Mouse (Mus musculus) left cerebral cortex, postnatal 14 days (tissue): ENCODE measurements around the gene Slc35c2. TPM values are rescaled to one million over a fixed set of nuclear protein-coding genes. Genes with fewer than 3 reads are reported as not detected.

Experiments used
- DNase-seq, 2 experiments: peaks; one replicate each; pipeline ENCODE4 v3.0.0; 2021 to 2022; ENCODE audit warnings: low spot score in 2 of 2, mixed read lengths in 1 of 2
- intact Hi-C: fragments of 180-260 bp; cut with DNase I; formaldehyde crosslinking; loops from one replicate; pipeline ENCODE4 v1.15.1; 2025
- total RNA-seq, 2 experiments: library from RNA; stranded (reverse); gene quantifications; 2 replicates each; pipeline ENCODE4 v1.2.3; 2021

The Slc35c2 gene
- total RNA-seq, 2 experiments from 2014 or later = 52.1 to 55.1 TPM

DNA sequence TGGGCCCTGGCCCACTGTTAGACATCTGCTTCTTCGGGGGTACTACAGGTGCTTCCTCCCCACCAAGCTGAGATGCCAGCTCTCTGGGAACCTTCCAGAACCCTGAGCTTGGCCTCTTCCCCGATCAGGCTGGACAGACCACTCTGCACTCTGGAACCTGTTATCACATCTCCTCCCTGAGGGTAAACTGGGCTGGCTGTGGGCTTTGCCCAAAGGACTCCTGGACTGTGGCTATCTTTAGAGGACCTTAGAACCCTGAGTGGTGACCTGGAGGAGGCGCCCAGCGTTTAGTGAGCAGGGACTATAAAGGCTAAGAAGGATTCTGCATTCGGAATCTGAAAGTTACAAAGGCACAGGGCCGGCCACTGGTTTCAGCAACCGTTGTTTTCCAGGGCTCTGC, 3.3 kb downstream of the Slc35c2 start:
- no peak for DNase-seq
- intact Hi-C loops = loop anchor here (10.0 kb wide), 1 partner anchor 320 kb away; the partner anchor contains the start of gene Slc12a5

DNA sequence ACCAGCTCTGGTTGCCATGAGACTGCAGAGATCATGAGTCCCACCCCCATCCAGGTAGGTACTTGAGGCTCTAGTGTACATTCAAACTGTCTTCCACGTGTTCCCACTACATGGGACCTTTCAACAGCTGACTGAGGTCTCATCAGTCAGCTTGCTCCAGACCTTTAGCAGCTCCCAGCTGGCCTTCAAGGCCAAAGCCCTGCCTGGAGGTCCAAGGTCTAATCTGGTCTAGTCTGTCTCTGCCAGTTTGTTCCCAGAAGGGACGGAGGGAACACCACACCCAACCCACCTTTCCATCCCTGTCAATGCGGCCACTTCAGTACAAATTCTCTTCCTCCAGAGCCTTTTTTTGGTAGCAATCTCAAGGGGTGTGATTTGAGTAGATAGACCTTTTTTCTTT, 4.0 kb downstream of the Slc35c2 start:
- no peak for DNase-seq
- intact Hi-C loops = loop anchor here (10.0 kb wide), 1 partner anchor 319 kb away; the partner anchor contains the start of gene Slc12a5

DNA sequence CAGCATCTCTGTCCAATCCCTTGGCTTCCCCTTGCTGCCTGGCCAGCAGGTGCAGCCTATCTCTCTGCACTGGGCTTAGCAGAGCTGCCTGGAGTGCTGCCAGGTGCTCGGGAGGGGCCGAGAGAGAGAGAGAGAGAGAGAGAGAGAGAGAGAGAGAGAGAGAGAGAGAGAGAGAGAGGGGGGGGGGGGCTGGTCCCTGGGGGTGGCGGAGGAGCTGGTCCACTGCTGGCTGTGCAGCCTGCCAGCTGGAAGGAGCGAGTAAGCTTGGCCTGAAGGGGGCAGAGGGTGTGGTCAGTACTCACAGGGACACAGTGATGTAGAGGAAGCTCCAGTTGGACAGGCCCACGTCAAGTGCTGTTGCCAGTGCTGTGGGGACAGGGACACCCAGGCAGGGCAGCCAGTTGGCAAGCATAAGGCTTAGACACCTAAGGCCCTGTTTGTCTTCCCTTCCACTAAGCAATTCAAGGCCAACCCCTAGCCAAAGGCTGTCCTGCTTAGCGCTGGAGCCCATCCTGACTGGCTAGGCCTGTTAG, 5.8 kb downstream of the Slc35c2 start:
- no peak for DNase-seq
- intact Hi-C loops = loop anchor here (10.0 kb wide), 1 partner anchor 317 kb away; the partner anchor contains the start of gene Slc12a5

DNA sequence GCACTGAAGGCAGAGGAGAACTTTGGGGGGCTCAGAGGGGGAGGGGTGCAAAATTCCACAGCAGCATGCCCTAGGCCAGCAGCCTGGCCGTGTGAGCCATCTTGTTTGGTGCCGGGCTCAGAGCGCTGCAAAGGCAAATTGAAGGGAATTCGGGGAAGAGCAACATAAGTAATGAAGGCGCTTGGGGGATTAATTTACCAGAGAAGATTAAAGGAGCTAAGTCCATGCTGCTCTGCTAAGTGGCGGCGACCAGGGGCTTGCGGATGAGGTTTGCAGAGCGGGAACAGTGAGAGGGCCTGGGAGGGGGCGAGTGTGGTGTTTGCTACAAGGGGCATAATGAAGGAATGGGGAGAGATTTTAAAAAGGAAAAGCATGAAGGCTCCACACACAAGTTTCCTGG, 8.3 kb downstream of the Slc35c2 start:
- intact Hi-C loops = loop anchor here (5.0 kb wide), 1 partner anchor 47 kb away; the partner anchor contains the start of gene Cdh22
- no peak for DNase-seq

DNA sequence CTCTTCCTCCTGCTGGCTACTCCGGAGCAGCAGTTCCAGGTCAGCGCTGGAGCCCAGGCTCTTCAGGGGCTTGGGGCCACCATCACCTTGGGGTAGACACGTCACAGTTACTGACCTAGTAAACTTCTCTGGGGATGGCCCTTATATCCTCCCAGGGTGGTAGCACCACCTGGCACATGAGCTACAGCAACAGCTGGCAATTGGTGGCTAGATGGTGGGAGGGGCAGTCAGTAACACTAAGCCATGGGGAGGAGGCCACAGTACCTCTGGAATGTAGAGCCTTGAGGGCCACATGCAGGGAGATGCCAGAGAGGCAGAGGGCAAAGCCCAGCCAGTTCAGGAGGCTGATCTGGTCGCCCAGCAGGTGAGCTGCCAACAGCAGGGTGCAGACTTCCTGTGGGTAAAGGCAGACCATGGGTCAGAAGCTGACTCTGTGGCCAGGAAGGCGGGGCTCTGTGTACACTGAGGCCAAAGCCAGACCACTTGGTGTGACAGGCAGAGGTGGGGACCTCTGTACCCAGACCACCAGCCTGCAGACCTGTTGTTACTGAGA, 10.4 kb downstream of the Slc35c2 start:
- no peak for DNase-seq
- intact Hi-C loops = loop anchor here (2.0 to 5.0 kb wide), 2 partner anchors 45 to 202 kb away; partner anchors contain the start of gene Cdh22

DNA sequence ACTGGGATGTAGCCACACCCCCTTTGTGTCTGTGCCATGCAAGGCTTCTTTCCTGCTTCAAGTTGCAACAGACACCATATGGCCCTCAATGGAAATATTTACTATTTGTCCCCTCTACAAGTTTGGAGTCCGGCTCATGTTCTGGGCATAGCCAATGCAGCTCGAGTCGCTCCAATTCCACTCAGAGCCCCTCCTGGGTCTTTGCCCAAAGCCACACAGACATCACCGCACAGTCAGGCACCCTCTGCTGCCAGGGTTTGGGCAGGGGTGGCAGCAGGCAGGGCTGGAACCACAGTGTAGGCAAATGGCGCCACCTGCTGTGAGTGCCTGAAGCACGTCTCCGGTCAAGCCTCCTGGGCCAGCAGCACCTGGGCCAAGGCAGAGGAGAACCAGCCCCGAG, 11.8 kb downstream of the Slc35c2 start:
- intact Hi-C loops = loop anchor here (2.0 to 5.0 kb wide), 2 partner anchors 44 to 201 kb away; partner anchors contain the start of gene Cdh22
- peak; percentile 78 to 83 for DNase-seq

DNA sequence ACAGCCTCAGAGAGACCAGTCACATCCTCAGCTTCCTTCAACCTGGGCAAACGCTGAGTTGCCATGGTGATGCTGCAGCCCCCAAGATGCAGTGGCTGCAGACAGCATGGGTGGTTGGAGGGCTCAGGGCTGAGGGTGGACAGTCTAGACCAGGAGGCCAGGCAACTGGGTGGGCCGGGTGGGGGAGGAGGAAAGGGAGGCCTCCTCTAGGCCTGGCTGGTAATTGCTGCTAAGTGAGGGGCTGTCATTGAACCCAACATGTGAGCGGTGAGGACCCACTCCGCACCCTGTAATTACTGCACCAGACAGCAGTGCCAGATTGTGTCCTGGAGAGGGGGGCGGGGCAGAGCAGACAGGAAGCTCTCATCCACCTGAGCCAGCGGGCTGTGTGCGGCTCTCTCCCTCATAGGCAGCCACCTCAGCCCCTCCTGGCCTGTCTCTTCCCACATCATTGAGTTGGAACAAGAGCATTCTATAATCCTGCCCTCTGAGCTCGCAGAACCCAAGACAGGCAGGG, 12.5 kb downstream of the Slc35c2 start:
- intact Hi-C loops = loop anchor here (5.0 kb wide), 1 partner anchor 43 kb away; the partner anchor contains the start of gene Cdh22
- DNase-seq = no peak

DNA sequence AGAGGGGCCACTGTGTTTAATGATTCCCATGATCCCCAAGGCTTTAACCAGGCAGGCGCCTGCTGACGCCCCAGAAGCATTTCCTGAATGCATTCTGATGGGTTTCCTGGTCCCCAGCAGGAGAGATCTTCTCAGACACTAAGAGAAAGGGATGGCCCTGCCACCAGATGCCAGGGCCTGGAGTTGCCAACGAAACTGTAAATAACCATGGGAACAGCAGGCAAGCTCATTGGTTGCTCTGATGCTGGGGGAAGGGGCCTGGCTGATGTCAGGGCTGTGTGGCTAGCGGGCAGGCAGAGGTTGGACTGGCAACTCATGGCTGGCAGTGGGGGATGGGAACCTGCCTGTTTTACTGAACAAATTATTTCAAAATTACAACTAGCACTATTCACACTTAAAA, 14.1 kb downstream of the Slc35c2 start:
- intact Hi-C loops = no loop called here

DNA sequence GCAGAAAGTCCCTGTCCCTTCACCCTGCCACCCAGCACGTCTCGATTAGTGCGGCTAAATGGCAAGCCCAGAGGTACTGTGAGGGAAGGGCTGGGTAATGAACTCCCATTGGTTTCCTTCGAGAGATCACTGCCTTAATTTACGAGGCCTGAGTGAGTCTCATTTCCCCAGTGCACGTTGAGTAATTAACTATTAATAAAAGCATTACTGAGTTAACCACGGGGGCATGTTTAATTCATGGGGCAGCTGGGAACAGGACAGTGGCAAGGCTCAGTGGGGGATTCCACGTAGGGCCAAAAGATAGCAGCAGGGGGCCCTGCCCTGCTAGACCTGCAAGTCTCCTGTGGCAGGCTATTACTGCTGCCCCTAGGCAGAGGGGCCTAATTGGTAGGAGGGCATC, 16.3 kb downstream of the Slc35c2 start:
- DNase-seq = no peak
- intact Hi-C loops = no loop called here

More for the DNA sequence above, 14.1 kb downstream of the Slc35c2 start:
- DNase-seq = no peak

DNA sequence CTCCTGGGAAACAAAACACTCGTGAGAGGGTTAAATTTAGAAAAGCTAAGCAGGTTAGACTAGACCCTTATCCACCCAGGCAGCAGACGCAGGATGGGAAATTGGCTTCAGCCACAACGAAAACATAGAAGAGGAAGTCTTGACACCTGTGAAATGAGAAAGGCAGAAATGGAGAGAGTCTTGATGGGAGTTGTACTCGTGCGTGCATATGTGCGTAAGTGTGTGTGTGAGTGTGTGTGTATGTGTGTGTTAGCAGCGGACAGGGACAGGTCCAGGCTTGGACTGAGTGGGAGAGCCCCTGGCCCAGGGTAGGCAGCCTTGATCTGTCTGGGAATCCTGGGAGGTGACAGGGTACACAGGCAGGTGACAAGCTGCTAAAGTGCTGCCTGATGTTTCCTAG, 16.8 kb downstream of the Slc35c2 start:
- intact Hi-C loops = no loop called here
- no peak for DNase-seq

DNA sequence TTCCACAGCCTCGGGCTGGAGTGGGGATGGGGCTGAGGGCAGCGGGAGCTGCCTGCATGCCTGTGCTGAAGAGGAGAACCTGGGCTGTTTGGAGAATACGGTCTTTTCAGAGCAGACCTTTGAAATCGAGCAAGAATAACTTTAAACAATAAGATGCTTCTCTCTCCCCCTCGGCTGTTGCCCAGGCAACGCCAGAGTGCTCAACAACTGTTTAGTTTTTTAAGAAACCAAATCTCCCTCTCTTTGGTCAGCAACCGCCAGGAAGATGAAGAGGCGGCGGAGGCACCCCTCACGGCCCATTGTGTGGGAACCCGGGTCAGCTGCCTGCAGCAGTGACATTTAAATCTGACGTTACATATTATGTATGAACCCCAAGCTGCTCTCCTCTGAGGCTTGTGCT, 20.9 kb downstream of the Slc35c2 start:
- no peak for DNase-seq
- intact Hi-C loops = no loop called here

DNA sequence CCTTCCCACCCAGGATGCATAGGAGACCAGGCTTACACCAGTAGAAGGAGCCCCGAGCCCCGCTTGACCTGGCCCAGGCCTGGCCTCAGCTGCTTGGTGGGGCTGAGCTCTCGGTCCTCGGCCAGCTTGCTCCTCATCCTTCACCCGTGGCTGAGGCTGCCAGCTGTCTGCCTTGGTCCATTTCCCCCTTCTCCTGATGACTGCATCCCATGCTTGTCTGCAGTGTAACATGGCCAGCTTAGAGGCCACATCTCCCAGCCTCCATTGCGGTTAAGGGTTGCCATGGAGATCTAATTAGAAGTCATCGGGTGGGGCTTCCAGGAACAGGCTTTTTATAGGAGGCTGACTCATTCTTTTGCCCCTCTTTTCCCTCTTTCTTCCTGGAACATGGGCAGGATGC, 23.8 kb downstream of the Slc35c2 start:
- intact Hi-C loops = no loop called here
- DNase-seq = peak in 1 of 2 experiments; percentile 51

DNA sequence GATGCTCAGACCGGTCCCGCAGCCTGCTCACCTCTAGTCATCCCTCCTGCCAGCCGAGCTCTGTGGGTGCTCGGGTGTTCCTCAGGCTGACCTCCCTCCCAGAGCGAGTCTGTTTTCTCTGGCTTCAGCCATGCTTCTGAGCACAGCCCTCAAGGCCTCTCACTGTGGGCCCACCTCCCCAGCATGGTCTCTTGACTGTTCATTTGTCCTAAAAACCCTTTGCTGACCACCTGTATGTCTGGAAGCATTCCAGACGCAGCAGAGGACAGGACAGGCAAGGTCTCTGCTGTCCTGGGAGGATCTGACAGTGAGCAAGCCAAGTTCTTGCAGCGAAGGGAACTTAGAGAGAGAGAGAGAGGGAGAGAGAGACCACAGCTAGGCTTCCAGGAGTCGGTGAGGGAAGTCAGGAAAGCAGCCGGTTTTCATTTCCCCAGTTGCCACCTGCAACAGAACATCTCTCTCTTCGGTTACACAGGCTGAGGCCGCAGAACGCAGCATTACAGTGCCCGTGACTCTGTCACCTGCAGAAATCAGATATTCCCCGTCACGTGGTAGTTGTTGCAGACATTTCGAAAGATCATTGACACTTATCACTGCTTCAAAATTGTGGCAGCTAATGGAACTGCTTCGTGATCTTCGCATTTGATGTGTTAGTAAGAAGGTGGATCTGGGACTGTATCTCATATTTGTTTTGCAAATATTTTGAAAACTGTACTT, 25.2 kb downstream of the Slc35c2 start:
- intact Hi-C loops = no loop called here
- DNase-seq = no peak

DNA sequence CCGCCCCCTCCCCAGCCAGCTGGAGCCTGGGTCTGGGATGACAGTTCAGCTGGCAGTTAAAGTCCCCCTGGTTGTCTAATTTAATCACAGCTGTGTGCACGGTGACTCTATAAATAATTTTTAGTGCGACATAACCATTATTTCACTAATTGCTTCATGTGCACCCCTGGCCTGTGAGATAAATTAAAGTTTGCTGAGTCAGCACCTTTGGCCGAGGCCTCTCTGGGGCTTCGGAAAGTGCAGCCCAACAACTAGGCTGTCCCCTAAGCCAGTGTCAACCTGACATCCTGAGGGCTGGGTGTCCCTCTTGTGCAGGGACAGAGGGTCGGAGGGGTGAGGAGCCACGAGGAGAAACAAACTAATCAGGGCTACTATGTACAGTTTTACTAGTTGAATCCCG, 27.8 kb downstream of the Slc35c2 start:
- DNase-seq = no peak
- intact Hi-C loops = no loop called here

DNA sequence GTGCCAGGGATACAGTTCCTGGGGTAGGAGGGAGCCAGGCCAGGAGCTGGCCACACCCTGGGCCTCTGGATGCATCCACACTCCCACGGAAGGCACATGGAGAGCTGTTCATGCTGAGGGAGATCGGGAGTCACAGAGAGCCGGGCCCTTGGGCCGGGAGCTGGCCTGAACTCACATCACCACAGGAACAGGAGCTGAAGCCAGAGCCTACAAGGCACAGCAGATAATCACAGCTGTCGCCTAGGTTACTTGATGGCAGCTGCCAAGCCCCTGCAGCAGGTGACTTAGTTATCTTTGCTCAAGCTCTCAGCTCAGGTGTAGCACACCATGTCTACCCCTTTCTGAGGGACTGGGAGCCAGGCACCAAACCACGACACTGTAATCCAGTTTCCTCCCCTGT, 29.3 kb downstream of the Slc35c2 start:
- intact Hi-C loops = no loop called here
- DNase-seq = no peak

DNA sequence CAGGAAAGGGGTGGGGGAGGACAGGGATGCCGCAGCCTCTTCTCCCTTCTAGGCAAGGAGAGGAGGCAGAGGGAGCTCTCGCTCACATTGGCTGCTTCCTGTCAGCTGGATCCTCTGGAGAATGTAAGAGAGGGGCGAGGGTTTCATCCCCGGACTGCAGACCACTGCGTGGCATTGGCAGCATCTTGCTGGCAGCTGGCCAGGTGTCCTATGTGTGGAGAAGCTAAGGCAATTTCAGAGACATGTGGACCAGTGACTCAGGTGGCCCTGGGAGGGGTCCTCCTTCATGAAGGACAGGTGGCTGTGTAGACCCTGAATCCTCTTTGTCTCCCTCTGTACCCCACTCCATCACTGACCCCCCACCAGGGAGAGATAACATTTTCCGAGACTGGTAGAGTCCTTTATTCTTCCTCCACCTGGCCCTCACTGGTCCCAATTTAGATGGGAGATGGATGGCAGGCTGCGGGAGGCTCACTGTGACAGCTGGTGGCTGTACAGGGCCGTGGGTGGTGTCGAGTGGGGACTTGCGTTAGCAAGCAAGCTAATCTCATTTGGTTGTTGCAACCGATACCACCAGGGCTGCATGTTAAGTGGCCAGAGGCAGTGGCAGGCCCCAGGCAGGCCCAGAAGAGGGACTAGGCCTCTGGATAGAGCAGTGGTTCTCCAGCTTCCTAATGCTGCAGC, 30.4 kb downstream of the Slc35c2 start:
- intact Hi-C loops = no loop called here
- peak; percentile 52 to 56 for DNase-seq

DNA sequence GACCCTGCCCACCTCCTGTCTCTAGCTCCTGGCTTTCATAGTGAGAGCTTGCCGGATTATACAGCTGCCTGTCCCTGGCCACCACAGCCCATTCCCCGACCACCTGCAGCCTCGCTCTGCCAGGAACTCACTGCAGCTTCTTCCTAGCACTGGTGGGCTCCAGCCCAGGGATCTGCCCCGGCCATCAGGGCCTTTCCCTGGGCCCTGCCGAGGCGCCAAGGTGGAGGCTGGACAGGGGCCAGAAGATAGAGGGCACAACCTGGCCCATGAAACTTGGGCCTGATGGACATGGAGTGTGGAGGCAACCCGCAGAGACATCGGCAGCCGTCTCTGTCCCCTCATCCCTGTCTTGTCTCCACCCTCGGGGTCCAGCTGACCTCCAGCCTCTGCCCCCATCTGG, 31.5 kb downstream of the Slc35c2 start:
- intact Hi-C loops = no loop called here
- DNase-seq = no peak

DNA sequence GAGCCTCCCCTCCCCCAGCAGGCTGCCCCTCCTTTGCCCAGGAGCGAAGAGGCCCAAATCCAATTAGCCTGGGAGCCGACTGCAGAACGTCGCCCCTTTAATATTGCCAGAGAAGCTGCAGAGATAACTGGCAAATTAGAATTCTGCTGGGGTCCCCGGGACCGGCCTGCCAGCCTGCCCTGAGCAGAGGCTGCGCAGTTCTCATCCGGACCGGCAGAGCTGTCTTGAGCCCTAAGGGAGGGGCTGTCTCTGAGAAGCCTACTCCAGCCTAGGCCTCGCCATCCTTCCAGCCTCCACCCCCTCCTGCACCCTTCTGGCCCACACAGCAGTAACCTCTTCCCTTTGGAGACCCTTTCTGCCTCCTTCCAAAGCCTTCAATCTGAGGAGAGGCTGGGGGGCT, 33.8 kb downstream of the Slc35c2 start:
- no peak for DNase-seq
- intact Hi-C loops = no loop called here

DNA sequence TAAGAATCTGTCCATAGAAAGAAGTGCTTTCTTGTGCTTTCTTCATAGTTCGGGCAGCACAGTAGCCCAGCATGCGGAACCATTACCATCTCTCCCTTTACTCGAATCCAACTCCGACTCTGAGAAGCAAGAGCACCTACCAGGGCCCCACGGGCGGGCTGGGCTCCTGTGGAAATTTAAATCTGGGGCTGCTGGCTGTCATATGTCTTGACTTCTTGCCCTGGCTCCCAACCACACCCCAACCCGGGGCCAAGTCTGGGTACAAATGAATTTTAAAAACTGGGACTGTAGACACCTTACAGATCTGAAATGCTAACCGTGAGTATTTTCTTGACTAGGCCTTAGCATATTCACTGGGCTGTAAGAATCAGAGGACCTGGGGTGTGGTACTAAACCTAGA, 34.4 kb downstream of the Slc35c2 start:
- intact Hi-C loops = no loop called here
- DNase-seq = no peak

DNA sequence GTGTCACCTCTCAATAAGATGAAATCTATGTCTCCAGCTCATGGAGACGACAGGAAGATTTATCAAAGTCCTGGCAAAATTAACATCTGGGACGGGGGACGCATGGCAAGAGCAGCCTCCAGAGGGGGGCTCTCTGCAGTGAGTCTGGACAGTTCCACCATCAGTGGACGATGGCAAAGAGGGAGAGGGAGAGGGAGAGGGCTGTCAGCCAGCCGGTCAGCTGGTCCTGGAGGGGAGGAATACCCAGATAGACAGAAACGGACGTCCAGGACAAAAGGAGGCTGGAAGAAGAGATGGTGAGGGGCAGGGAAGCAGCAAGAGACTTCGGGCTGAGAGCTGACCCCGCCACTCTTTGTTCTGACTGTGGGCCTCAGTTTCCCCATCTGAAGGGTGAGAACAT, 34.9 kb downstream of the Slc35c2 start:
- intact Hi-C loops = no loop called here
- DNase-seq = no peak
